Mouse (Mus musculus) midbrain, embryonic 16.5 days (tissue): ENCODE results near the gene Slc26a11. TPM values are rescaled to one million over a fixed set of nuclear protein-coding genes. Genes with fewer than 3 reads are reported as not detected.

ENCODE experiments used
- ATAC-seq: fragments of 200-750 bp; cut with Nextera tagmentation; 2 replicates; pipeline ENCODE4 v1.8.0; 2017; ENCODE audit warnings: moderate TSS enrichment
- H3K27ac ChIP-seq: fragments of 300-500 bp; sonication (generic); 2 replicates; pipeline ENCODE4 v1.5.1; 2014; ENCODE audit warnings: mild to moderate bottlenecking, low read length, mixed read lengths
- H3K27me3 ChIP-seq: fragments of 300-500 bp; sonication (generic); 2 replicates; pipeline ENCODE4 v1.6.1; 2014; ENCODE audit warnings: low read depth, low read length, mixed read lengths; ENCODE audit not compliant: control insufficient read depth, insufficient read depth
- H3K36me3 ChIP-seq: fragments of 300-500 bp; sonication (generic); 2 replicates; pipeline ENCODE4 v1.6.1; 2014; ENCODE audit warnings: mild to moderate bottlenecking, low read length, moderate library complexity, mixed read lengths; ENCODE audit not compliant: control insufficient read depth, insufficient read depth
- H3K4me1 ChIP-seq: fragments of 300-500 bp; sonication (generic); 2 replicates; pipeline ENCODE4 v1.6.1; 2014; ENCODE audit warnings: mild to moderate bottlenecking, low read length, mixed read lengths; ENCODE audit not compliant: control insufficient read depth, insufficient read depth
- H3K4me2 ChIP-seq: fragments of 300-500 bp; sonication (generic); 2 replicates; pipeline ENCODE4 v1.6.1; 2014; ENCODE audit warnings: mild to moderate bottlenecking, low read length, mixed read lengths
- H3K4me3 ChIP-seq: fragments of 300-500 bp; sonication (generic); 2 replicates; pipeline ENCODE4 v1.5.1; 2014; ENCODE audit warnings: low read depth, mild to moderate bottlenecking, low read length, moderate library complexity, mixed read lengths
- H3K9ac ChIP-seq: fragments of 300-500 bp; sonication (generic); 2 replicates; pipeline ENCODE4 v1.6.1; 2014; ENCODE audit warnings: low read depth, low read length, mixed read lengths
- H3K9me3 ChIP-seq: fragments of 300-500 bp; sonication (generic); replicated peaks from 2 replicates; pipeline ENCODE4 v1.6.1; 2014; ENCODE audit warnings: mild to moderate bottlenecking, low read length, mixed read lengths; ENCODE audit not compliant: control insufficient read depth, poor library complexity, severe bottlenecking
- WGBS: fragments of 180-500 bp; shearing (Covaris S2); extraction: QIAGEN DNeasy Blood & Tissue Kit; methylation state at CpG from one replicate; pipeline ENCODE4 v1.1.7; 2014; 5-methylcytosine and 5-hydroxymethylcytosine counted together
- polyA plus RNA-seq: library from polyadenylated mRNA; unstranded; fragments of >200 nt; fragmentation: Nextera tagmentation; extraction: Ambion mirVana; gene quantifications from 2 replicates; pipeline ENCODE4 v1.2.1, GENCODE M21; 2015

Slc26a11 gene
- polyA plus RNA-seq, 1 experiment from 2014 or later: 7.9 TPM

GRCm38 (mm10) chr11:119352113-119352512, 3.2 kb upstream of the Slc26a11 start:
- no peaks in the 10 kb centered on the region for H3K36me3 ChIP-seq
- H3K4me2 ChIP-seq: no peak overlapping the region
- WGBS: 77% methylated on average over 7 of the region's 7 CpGs
- no peak overlapping the region for H3K27ac ChIP-seq
- H3K27me3 ChIP-seq: no peaks in the 10 kb centered on the region
- H3K4me3 ChIP-seq: no peak overlapping the region
- H3K9me3 ChIP-seq: no peaks in the 10 kb centered on the region
- peaks cover 14% of the 10 kb centered on the region for H3K4me1 ChIP-seq
- no peak for ATAC-seq
- H3K9ac ChIP-seq: no peak overlapping the region

- Histone ChIP-seq H3K9me3 (no peaks in the 10 kb centered on the region), H3K4me3 (no peak overlapping the region), H3K4me2 (no peak overlapping the region), H3K27me3 (no peaks in the 10 kb centered on the region), H3K36me3 (no peaks in the 10 kb centered on the region), H3K27ac (no peak overlapping the region), H3K4me1 (peaks cover 14% of the 10 kb centered on the region), H3K9ac (no peak overlapping the region)
- 86% methylated on average over 4 of the region's 4 CpGs for WGBS
- no peak for ATAC-seq
Observed at GRCm38 (mm10) chr11:119353946-119354345, 1.4 kb upstream of the Slc26a11 start.

GRCm38 (mm10) chr11:119354798-119355442, 437 bp upstream of the Slc26a11 start:
- no peaks in the 10 kb centered on the region for H3K27me3 ChIP-seq
- H3K4me3 ChIP-seq: peak overlapping the region; percentile 70
- H3K27ac ChIP-seq: peak overlapping the region; percentile 47; the same call in 1 of the 2 replicates
- 0 out of 2 replicates have a peak, but pooled peaks have one; percentile 25 for ATAC-seq
- H3K4me1 ChIP-seq: peaks cover 14% of the 10 kb centered on the region
- WGBS: 7% methylated on average over 23 of the region's 23 CpGs
- no peaks in the 10 kb centered on the region for H3K9me3 ChIP-seq
- H3K36me3 ChIP-seq: no peaks in the 10 kb centered on the region
- peak overlapping the region; percentile 74 for H3K9ac ChIP-seq
- peak overlapping the region; percentile 97 for H3K4me2 ChIP-seq

- no peaks in the 10 kb centered on the region for H3K9me3 ChIP-seq
- no peak overlapping the region for H3K9ac ChIP-seq
- ATAC-seq: no peak
- no peaks in the 10 kb centered on the region for H3K36me3 ChIP-seq
- no peak overlapping the region for H3K27ac ChIP-seq
- H3K4me3 ChIP-seq: no peak overlapping the region
- 82% methylated on average over 10 of the region's 10 CpGs for WGBS
- H3K4me1 ChIP-seq: peaks cover 18% of the 10 kb centered on the region
- H3K27me3 ChIP-seq: no peaks in the 10 kb centered on the region
- H3K4me2 ChIP-seq: no peak overlapping the region
Observed at GRCm38 (mm10) chr11:119359089-119359488, 3.7 kb downstream of the Slc26a11 start.

- no peaks in the 10 kb centered on the region for H3K36me3 ChIP-seq
- peak overlapping the region; percentile 49 for H3K9ac ChIP-seq
- peak overlapping the region; percentile 43 for H3K4me2 ChIP-seq
- H3K27ac ChIP-seq: 0 out of 2 replicates have a peak overlapping the region, but pooled peaks have one; percentile 30
- H3K27me3 ChIP-seq: no peaks in the 10 kb centered on the region
- H3K9me3 ChIP-seq: no peaks in the 10 kb centered on the region; the same call in 1 of the 2 replicates
- peak overlapping the region; percentile 24 for H3K4me3 ChIP-seq
- WGBS: 12% methylated on average over 11 of the region's 11 CpGs
- peak; percentile 28 for ATAC-seq
- H3K4me1 ChIP-seq: peaks cover 3% of the 10 kb centered on the region; the same call in 1 of the 2 replicates
Observed at GRCm38 (mm10) chr11:119362769-119363533, 7.6 kb downstream of the Slc26a11 start.

- H3K27me3 ChIP-seq: no peaks in the 10 kb centered on the region
- H3K4me2 ChIP-seq: peak overlapping the region; percentile 43
- H3K36me3 ChIP-seq: no peaks in the 10 kb centered on the region
- peak overlapping the region; percentile 24 for H3K4me3 ChIP-seq
- H3K9ac ChIP-seq: peak overlapping the region; percentile 49
- H3K27ac ChIP-seq: 0 out of 2 replicates have a peak overlapping the region, but pooled peaks have one; percentile 30
- no peaks in the 10 kb centered on the region; the same call in 1 of the 2 replicates for H3K9me3 ChIP-seq
- WGBS: 25% methylated on average over 11 of the region's 11 CpGs
- peaks cover 3% of the 10 kb centered on the region; the same call in 1 of the 2 replicates for H3K4me1 ChIP-seq
- peak; percentile 92 for ATAC-seq
Observed at GRCm38 (mm10) chr11:119363534-119364145, 8.3 kb downstream of the Slc26a11 start.

GRCm38 (mm10) chr11:119375425-119375824, 20.1 kb downstream of the Slc26a11 start:
- H3K9ac ChIP-seq: no peak overlapping the region
- H3K36me3 ChIP-seq: 0 out of 2 replicates have a peak, but pooled peaks cover 4% of the 10 kb centered on the region
- H3K4me3 ChIP-seq: no peak overlapping the region
- WGBS: 87% methylated on average over 6 of the region's 6 CpGs
- no peak overlapping the region for H3K4me2 ChIP-seq
- no peak for ATAC-seq
- no peaks in the 10 kb centered on the region for H3K9me3 ChIP-seq
- H3K27ac ChIP-seq: no peak overlapping the region
- H3K4me1 ChIP-seq: no peaks in the 10 kb centered on the region
- H3K27me3 ChIP-seq: no peaks in the 10 kb centered on the region

- Histone ChIP-seq H3K4me3 (no peak overlapping the region), H3K4me1 (no peaks in the 10 kb centered on the region), H3K27me3 (no peaks in the 10 kb centered on the region), H3K27ac (no peak overlapping the region), H3K36me3 (0 out of 2 replicates have a peak, but pooled peaks cover 4% of the 10 kb centered on the region), H3K9me3 (no peaks in the 10 kb centered on the region), H3K4me2 (no peak overlapping the region), H3K9ac (no peak overlapping the region)
- 90% methylated on average over 11 of the region's 11 CpGs for WGBS
- no peak for ATAC-seq
Observed at GRCm38 (mm10) chr11:119377326-119377725, 22.0 kb downstream of the Slc26a11 start.
